Mouse (Mus musculus): ENCODE measurements around the gene Atg4b.
A peak's percentile ranks its signal among the peaks of the same experiment; 100 is the strongest.
"Not testable (repeated sequence)": the region's sequence is repeated elsewhere in the genome, so short reads cannot be mapped to it uniquely, and the experiment has no call there.

Atg4b gene

GRCm38 (mm10) chr1:93760076-93760475 lies 8.8 kb downstream of the Atg4b start:
- DNase-seq: no peak

- not testable (repeated sequence) for DNase-seq
Measured at GRCm38 (mm10) chr1:93763531-93763930, 12.2 kb downstream of the Atg4b start.

GRCm38 (mm10) chr1:93764871-93765591 lies 13.7 kb downstream of the Atg4b start:
- DNase-seq: no peak

GRCm38 (mm10) chr1:93767600-93767999 lies 16.3 kb downstream of the Atg4b start:
- DNase-seq: no peak

GRCm38 (mm10) chr1:93769901-93770300 lies 18.6 kb downstream of the Atg4b start:
- peak; percentile 36 to 60 for DNase-seq

- DNase-seq: no peak
Measured at GRCm38 (mm10) chr1:93776686-93777085, 25.4 kb downstream of the Atg4b start.

- no peak for DNase-seq
Measured at GRCm38 (mm10) chr1:93786912-93787311, 35.6 kb downstream of the Atg4b start.

GRCm38 (mm10) chr1:93794526-93794925 lies 43.2 kb downstream of the Atg4b start:
- no peak for DNase-seq

GRCm38 (mm10) chr1:93795886-93796285 lies 44.6 kb downstream of the Atg4b start:
- no peak for DNase-seq

- no peak for DNase-seq
Measured at GRCm38 (mm10) chr1:93800670-93801503, 49.6 kb downstream of the Atg4b start.

- peak; percentile 95 to 96 for DNase-seq
Measured at GRCm38 (mm10) chr1:93801741-93802238, 50.5 kb downstream of the Atg4b start, which contains the start of gene Dtymk. TSS of gene Dtymk (minus strand) at chr1:93801934.

GRCm38 (mm10) chr1:93802771-93803170 lies 51.5 kb downstream of the Atg4b start:
- no peak for DNase-seq

- peak; percentile 99 for DNase-seq
Measured at GRCm38 (mm10) chr1:93803556-93804507, 52.5 kb downstream of the Atg4b start, which contains the start of gene Ing5. TSS of gene Ing5 (plus strand) at chr1:93803965.

GRCm38 (mm10) chr1:93804818-93805217 lies 53.5 kb downstream of the Atg4b start:
- no peak for DNase-seq

- no peak for DNase-seq
Measured at GRCm38 (mm10) chr1:93805221-93805951, 54.1 kb downstream of the Atg4b start.

- DNase-seq: no peak
Measured at GRCm38 (mm10) chr1:93808871-93809270, 57.6 kb downstream of the Atg4b start.

GRCm38 (mm10) chr1:93810011-93810410 lies 58.7 kb downstream of the Atg4b start:
- no peak for DNase-seq

GRCm38 (mm10) chr1:93811495-93812039 lies 60.3 kb downstream of the Atg4b start:
- no peak for DNase-seq

- DNase-seq: no peak
Measured at GRCm38 (mm10) chr1:93817823-93818532, 66.7 kb downstream of the Atg4b start.

- no peak for DNase-seq
Measured at GRCm38 (mm10) chr1:93818722-93819121, 67.4 kb downstream of the Atg4b start.

All from lung, adult 18-20 months (tissue).